Mouse (Mus musculus) mouse embryonic stem cell (cell line): ENCODE data around the gene Btbd7.

Experiments used
- in situ Hi-C, 2 experiments: fragments of 300-500 bp; cut with MboI; formaldehyde crosslinking; loops; 1 replicate in 1 of 2; 3 replicates in 1 of 2; pipeline ENCODE4 v1.14.3; 2019 to 2020; ENCODE audit warnings: low sequenced_read_pairs in 2 of 2, low pct_unique_long_range_greater_than_20kb in 1 of 2, mixed read lengths in 1 of 2; ENCODE audit not compliant: unreplicated experiment in 1 of 2

Btbd7 gene

GRCm38 (mm10) chr12:102878031-102878823 lies at the start of gene Btbd7:
Gene Btbd7, minus strand, starts transcription at chr12:102878471.
- in situ Hi-C loops: no loop called here

GRCm38 (mm10) chr12:102916073-102916472 lies 37.8 kb upstream of the Btbd7 start:
- in situ Hi-C loops: no loop called here

- in situ Hi-C loops: no loop called here
These were observed 29.9 kb upstream of the Btbd7 start for GRCm38 (mm10) chr12:102908191-102908590.

- in situ Hi-C loops: no loop called here
These were observed 20.8 kb upstream of the Btbd7 start, which contains the start of gene Cox8c for GRCm38 (mm10) chr12:102899091-102899490. Gene Cox8c, plus strand, starts transcription at chr12:102899316.

- in situ Hi-C loops: no loop called here
These were observed 10.3 kb upstream of the Btbd7 start for GRCm38 (mm10) chr12:102888568-102888967.

- in situ Hi-C loops: no loop called here
These were observed 9.1 kb upstream of the Btbd7 start for GRCm38 (mm10) chr12:102887366-102887765.

GRCm38 (mm10) chr12:102885735-102886134 lies 7.5 kb upstream of the Btbd7 start:
- in situ Hi-C loops: no loop called here

- in situ Hi-C loops: no loop called here
These were observed 630 bp upstream of the Btbd7 start for GRCm38 (mm10) chr12:102878901-102879300.

GRCm38 (mm10) chr12:102877301-102878030 lies 805 bp downstream of the Btbd7 start:
- in situ Hi-C loops: no loop called here

GRCm38 (mm10) chr12:102870527-102870926 lies 7.7 kb downstream of the Btbd7 start:
- in situ Hi-C loops: no loop called here

GRCm38 (mm10) chr12:102869802-102870201 lies 8.5 kb downstream of the Btbd7 start:
- in situ Hi-C loops: no loop called here

- in situ Hi-C loops: no loop called here
These were observed 17.5 kb downstream of the Btbd7 start for GRCm38 (mm10) chr12:102860806-102861205.

GRCm38 (mm10) chr12:102838271-102838670 lies 40.0 kb downstream of the Btbd7 start:
- in situ Hi-C loops: no loop called here

- in situ Hi-C loops: no loop called here
These were observed 45.4 kb downstream of the Btbd7 start for GRCm38 (mm10) chr12:102832746-102833300.

- in situ Hi-C loops: no loop called here
These were observed 46.4 kb downstream of the Btbd7 start for GRCm38 (mm10) chr12:102831888-102832287.

- in situ Hi-C loops: no loop called here
These were observed 51.2 kb downstream of the Btbd7 start for GRCm38 (mm10) chr12:102827119-102827518.

- in situ Hi-C loops: no loop called here
These were observed 51.9 kb downstream of the Btbd7 start for GRCm38 (mm10) chr12:102826399-102826798.

- in situ Hi-C loops: no loop called here
These were observed 63.4 kb downstream of the Btbd7 start for GRCm38 (mm10) chr12:102814858-102815257.

- in situ Hi-C loops: loop anchor here in 1 of 2 experiments (25.0 kb wide), 1 partner anchor 263 kb away; no protein-coding TSS in a partner anchor
These were observed 78.7 kb downstream of the Btbd7 start for GRCm38 (mm10) chr12:102799528-102799927.
